Mouse (Mus musculus): ENCODE data around the gene Dnmt3a. TPM values are rescaled to one million over a fixed set of nuclear protein-coding genes. Genes with fewer than 3 reads are reported as not detected.

Gene Dnmt3a
- polyA plus RNA-seq, 3 experiments from 2014 or later, result 16.8 to 25.5 (median 23.8) TPM

DNA sequence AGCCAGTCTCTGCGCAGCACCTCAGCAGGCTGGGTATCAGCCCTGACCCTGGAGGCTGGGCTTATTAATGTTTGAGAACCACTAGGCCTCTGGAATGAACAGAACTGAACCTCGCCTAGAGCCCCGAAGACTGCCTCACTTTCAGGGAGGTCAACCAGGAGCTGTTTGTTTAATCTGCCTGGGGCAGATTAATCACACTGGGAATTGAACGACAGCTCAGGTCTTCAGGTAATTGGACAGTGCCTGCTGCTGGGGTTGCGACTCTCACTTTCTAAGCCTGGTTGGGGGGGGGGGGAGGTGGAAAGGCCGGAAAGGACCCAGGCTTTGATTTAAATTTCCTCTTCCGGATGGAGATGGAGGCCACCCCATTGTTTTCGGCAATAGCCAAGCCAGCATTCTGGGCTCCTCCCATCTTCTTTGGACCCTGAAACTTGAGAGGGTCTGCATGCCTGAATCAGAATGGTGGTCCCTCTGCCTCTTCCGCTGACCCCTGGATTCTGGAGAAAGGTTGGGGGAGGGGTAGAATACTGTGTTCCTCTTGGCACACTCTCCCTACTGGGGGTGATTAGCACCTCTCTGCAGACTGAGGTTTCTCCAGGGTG is 79.2 kb downstream of the Dnmt3a start:
- ATAC-seq, result no peak

- no peak for ATAC-seq
Observed at GRCm38 (mm10) chr12:3886601-3887000, 80.8 kb downstream of the Dnmt3a start.

DNA sequence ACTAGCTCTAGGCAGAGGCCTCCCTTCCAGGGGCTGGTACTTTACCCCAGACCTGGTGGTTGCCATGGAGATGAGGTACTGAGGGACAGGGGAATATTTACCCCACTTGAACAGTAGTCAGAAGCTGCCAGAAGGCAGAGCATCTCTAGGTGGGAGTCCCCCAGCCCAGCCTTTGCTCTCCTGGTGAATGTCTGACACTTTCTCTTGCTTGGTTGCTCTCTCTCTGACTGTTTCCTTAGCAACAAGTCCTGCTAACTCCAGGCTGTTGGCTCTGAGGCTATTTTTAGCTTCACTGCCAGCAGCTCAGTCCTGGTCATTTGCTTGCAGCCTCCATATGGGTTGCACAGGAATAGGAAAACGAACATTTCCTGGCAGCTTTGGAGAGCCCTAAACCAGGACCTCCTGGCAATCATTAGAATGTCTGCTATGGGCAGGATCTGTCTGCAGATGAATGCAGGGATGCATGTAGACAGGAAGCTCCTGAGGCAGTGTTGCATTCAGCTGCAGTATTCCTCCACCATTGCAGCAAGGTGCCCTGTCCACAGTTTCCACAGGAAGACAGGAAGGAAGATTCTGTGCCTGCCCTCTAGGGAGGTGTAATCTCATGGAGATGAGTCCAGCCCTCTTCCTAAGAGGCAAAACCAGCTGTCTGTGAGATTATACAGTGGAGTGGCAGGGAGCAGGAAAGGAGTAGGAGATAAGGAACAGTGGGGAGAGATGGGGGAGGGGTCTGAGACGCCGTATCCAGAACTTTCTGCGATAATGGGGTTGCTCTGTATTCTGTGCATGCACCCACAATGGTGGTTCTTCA is 81.9 kb downstream of the Dnmt3a start:
- ATAC-seq, result no peak

DNA sequence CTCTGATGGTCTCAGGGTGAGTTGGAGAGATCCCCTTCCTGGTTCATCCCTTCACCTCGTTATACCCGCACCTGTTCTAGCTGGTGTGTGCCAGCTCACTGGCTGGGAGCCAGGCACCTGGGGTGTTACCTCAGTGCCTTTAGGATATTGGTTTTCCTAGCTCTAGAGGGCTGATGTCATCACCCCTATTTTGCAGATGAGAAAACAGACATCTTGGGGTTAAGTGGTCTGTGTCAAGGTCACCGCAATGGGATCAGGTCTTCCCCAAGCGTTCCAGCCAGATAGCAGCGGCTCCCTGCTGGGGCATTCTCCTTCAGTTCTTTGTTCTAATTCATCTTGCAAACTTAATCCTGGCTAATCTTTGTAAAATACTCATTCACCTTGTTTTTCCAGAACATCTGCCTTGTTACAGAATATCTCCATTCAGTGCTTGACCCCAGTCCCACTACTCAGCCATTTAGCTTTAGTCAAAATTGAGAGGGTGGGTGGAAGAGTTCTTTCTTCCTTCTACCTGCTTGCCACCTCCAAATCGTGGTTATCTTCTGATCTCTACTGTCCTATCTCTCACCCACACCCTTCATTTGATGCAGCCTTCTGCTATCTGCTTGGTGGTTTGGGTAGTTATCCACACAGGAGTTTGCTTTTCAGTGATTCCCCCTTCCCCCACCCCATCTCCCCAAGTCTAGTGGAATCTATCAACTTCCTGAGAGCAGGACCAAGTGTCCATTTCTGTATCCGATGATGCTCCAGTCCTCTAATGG is 84.2 kb downstream of the Dnmt3a start:
- no peak for ATAC-seq

GRCm38 (mm10) chr12:3890753-3891751 is 85.2 kb downstream of the Dnmt3a start:
- peak; percentile 71 for ATAC-seq

DNA sequence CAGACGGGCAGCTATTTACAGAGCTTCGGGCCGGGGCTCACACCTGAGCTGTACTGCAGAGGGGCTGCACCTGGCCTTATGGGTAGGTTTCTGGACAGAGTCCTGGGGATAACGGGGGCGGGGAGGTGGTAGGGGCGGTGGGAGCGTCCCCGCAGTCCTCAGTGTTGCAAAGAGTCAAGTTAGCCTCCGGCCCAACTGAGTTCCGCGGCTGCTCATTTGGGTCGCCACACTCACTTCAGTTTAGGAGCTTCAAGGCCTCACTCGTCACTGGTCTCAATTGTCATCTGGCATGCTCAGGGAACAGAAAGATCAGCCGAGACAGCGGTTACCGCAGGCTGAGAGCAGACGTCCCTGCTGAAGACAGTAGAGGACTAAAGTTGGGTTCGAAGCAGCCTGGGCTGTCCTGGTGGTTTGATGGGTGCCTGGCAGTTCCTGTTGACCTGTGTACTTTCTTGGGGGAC is 86.0 kb downstream of the Dnmt3a start:
- peak; percentile 32 for ATAC-seq

DNA sequence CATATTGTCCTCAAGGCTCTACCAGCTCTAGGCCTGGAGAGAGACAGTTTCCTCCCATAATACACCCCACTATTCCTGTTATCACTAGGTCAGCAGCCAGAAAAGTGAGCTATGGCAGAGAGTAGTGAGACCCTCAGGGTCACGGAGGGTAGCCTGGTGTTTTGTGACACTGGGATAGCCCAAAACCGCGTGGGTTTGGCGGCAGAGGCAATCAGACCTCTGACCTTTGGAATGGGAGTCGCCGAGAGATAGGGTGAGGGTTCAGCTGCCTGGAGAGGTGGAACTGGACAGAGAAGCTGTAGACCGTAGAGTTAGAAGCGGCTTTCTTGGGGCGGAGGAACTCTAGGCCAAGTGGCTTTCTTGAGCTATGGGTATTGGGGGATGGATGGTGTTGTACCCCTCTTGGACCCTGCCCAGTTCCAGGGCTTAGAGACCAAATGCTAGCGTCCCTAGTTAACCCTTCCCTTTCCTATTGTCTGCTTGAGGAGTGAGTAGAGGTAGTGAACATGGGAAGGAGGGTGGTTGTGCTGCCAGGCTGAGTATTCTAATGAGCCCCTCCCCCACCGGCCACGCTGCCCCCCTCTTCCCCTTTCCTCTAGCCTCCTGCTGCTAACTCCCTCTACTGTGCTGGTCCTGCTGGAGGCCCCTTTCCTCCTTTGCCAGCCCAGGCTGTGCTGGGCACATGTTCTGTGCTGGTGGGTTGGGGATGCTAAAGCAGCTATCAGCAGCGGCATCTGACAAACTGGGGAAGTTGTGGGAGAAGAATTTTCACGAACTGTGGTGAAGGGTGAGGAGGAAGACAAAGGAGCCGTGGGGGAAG is 86.6 kb downstream of the Dnmt3a start:
- no peak for ATAC-seq

DNA sequence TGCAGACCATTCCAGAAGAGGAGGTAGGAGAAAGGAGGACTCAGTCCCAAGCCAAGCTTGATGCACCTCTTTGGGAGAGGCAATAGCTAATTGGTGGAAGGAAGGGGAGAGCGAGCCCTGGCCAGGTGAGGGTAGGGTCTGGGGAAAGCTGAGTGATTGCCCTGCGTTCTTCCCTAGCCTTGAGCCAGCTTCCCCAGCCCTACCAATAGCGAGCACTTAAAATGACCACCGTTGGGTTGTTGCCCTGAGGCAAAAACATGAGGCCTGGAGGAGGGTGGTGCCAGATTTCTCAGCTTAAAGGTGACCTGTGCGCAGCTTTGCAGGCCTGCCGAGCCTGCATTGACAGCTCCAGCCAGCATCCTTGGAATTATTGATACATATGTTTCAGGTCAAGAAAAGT is 87.5 kb downstream of the Dnmt3a start:
- no peak for ATAC-seq

DNA sequence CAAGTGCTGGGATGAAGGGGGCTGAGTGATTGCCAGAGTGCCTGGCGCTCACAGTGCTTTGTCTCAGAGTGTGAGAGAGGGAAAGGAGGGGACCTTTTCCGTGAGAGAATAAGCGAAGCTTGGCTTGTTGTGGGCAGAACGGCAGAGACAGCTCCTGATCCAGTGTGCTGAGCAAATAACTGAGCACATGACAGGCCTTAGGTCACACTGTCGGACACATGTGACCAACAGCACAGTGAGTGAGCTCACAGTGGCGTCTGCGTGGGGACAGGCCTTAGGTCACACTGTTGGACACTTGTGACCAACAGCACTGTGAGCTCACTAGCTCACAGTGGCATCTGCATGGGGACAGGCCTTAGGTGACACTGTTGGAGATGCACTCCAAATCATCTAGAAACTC is 88.7 kb downstream of the Dnmt3a start:
- no peak for ATAC-seq

- ATAC-seq, result no peak
Observed at GRCm38 (mm10) chr12:3897057-3897545, 91.3 kb downstream of the Dnmt3a start.

GRCm38 (mm10) chr12:3898811-3899210 is 93.0 kb downstream of the Dnmt3a start:
- ATAC-seq, result no peak

GRCm38 (mm10) chr12:3905436-3905835 is 99.6 kb downstream of the Dnmt3a start:
- ATAC-seq, result no peak

GRCm38 (mm10) chr12:3906308-3906707 is 100.5 kb downstream of the Dnmt3a start:
- ATAC-seq, result no peak

DNA sequence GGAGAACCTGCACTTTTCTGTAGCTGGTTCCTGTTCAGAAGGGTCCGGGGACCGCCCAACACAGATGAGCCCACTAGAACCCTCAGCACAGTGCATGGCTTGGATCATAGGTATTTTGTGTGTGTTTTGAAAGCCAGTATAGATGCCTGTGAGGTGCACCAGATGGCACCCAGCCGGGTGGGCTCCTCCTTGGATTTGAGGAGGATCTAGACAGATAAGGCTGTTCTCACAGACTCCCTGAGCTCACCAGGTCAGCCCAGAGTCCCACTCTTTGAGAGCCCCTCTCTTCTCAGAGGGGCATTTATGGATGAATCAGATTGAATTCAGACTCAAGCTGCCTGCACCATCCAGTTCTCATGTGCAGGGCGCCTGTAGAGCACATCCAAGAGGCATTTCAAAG is 101.2 kb downstream of the Dnmt3a start:
- no peak for ATAC-seq

DNA sequence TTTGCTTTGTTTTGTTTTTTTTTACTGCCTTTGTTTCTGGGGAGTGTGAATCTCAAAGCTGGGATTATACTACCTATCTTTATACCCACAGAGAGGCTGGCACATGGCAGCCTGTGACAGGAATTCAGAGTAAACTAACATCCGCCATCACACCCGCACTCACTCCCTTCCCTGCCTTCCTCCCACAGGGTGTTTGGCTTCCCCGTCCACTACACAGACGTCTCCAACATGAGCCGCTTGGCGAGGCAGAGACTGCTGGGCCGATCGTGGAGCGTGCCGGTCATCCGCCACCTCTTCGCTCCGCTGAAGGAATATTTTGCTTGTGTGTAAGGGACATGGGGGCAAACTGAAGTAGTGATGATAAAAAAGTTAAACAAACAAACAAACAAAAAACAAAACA is 101.6 kb downstream of the Dnmt3a start:
- no peak for ATAC-seq

DNA sequence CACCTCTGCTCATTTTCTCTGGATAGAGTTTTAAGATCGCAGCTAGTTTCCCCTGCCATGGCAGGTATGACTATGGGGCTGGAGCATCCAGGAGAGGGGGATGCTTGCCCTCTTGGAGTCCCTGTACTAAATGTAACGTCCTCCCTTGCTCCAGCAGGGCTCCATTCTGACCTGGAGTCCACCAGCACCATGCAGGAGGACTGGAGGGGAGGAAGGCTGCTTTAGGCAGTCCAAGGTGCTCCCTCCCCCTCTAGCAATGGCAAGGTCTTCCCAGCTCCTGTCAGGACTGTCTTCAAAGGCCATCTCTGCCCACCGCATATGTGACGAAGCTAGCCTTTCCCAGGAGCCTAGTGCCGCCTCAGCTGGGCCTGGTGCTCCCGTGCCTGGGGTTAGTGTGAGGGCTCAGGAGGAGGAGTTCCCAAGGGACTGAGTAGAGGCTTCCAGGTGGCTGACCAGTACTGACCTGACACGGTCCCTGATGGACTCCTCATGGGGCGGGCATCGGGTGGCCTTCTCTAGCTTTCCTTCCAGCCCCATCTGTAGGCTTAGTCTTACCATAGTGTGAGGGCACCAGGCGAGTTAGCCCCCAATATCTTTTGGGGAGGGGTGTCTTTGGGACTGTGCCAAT is 104.8 kb downstream of the Dnmt3a start:
- ATAC-seq, result no peak

DNA sequence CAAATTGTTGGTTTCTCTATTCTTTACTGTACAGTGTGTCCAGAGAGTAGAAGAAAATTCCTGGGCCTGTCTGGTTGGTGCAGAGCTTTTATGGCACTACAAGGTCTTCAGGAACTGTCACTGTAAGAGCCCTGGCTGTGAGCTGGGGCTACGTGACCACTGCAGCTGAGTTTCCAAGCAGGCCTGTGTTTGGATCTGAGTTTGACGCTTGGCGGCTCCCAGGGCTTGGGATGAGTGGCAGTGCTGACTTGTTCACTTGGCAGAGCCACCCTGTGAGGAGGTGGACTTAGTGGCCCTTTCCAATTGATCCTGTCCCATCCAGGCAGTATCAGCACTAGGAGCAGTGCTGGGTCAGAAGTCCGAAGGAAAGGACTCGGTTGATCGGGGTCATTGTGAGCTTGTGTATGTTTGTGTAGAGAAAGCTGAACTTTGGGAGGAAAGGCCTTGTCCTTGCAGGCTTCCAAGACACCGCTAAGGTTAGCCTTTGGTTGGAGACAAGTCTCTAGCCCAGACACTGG is 106.1 kb downstream of the Dnmt3a start:
- ATAC-seq, result no peak

DNA sequence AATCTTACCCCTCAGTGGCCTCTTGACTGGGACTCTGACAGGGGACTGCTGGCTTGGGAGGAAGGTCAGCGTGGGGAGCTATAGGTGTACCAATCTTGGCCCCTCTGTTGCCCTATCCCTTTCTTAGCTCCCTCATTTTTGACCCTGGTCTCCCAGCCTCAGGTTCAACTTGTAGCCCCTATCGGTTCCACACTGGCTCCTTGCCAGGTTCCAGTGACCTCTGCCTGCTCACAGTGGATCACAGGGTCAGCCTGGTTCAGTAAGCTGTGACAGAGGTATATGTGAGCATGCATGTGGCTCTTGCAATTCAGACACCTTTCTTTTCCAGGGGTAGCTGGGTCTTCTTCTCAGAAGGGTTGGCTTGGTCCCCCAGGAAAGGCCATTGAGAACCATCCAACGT is 110.0 kb downstream of the Dnmt3a start:
- ATAC-seq, result no peak

DNA sequence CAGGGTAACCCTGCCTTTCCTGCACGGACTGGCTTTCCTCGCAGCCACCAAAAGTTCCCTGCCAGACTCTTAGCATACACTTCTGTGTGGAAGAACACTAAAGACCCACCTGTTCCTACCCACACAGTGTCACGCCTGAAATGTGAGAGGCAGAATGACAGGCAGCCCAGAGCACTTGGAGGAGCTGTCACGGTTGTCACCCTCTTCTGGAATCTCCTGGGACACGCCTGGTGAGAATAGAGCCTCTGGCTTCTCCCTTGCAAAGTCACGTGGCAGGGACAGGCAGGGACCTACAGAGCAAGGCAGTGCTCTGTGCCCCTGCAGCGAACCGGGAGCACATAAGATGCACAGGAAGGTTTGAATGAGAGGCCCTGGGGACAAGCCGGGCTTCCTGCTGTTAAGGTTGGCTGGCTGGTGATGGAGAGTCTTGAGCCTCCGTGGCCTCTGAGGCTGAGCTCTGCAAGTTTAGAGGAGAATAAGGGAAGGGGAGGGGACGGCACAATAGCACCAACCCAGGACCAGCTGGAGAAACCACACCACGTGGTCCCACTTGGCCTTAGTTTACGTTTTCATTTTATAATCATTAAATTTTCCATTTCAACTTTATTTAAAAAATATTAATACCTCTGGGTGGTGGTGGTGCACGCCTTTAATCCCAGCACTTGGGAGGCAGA is 112.0 kb downstream of the Dnmt3a start:
- no peak for ATAC-seq

DNA sequence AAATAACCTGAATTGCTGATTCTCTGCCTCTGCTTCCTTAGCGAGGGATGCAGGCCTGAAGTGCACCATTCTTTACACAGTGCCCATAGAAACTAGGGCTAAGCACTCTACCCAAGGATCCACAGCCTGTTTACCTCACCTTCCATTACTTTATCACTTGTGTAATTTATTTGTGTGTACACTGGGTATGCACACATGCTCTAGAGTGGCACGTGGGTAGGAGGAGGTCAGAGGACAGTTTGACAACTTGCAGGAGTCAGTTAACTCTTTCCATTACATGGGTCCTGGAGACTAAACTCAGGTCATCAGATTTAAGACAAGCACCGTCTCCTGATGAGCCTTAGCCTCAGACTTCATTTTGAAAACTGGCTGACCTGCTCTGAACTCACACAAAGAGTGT is 112.8 kb downstream of the Dnmt3a start:
- ATAC-seq, result no peak
